Mouse (Mus musculus) liver, postnatal 0 days (tissue): ENCODE measurements around the gene Sstr5. TPM values are rescaled to one million over a fixed set of nuclear protein-coding genes. Genes with fewer than 3 reads are reported as not detected.

Experiments used
- ATAC-seq: fragments of 200-750 bp; cut with Nextera tagmentation; 2 replicates; pipeline ENCODE4 v1.8.0; 2017; ENCODE audit warnings: mild to moderate bottlenecking, moderate library complexity
- DNase-seq: peaks from one replicate; pipeline ENCODE4 v3.0.0-alpha.2; 2016
- H3K27ac ChIP-seq: fragments of 300-500 bp; sonication (generic); 2 replicates; pipeline ENCODE4 v1.5.1; 2014; ENCODE audit warnings: antibody characterized with exemption, moderate library complexity, mild to moderate bottlenecking, low read depth
- H3K27me3 ChIP-seq: fragments of 300-500 bp; sonication (generic); 2 replicates; pipeline ENCODE4 v1.6.1; 2014; ENCODE audit warnings: low read length, control low read depth, mixed read lengths; ENCODE audit not compliant: insufficient read depth
- H3K36me3 ChIP-seq: fragments of 300-500 bp; sonication (generic); replicated peaks from 2 replicates; pipeline ENCODE4 v1.6.1; 2014; ENCODE audit warnings: mild to moderate bottlenecking, control low read depth, low read length, moderate library complexity, mixed read lengths; ENCODE audit not compliant: insufficient read depth
- H3K4me1 ChIP-seq: fragments of 300-500 bp; sonication (generic); 2 replicates; pipeline ENCODE4 v1.6.1; 2014; ENCODE audit warnings: antibody characterized with exemption, mild to moderate bottlenecking, control low read depth; ENCODE audit not compliant: insufficient read depth
- H3K4me2 ChIP-seq: fragments of 300-500 bp; sonication (generic); 2 replicates; pipeline ENCODE4 v1.6.1; 2014; ENCODE audit warnings: low read depth, mild to moderate bottlenecking, low read length, moderate library complexity, mixed read lengths
- H3K4me3 ChIP-seq: fragments of 300-500 bp; sonication (generic); 2 replicates; pipeline ENCODE4 v1.5.1; 2014; ENCODE audit warnings: low read depth, low read length
- H3K9ac ChIP-seq: fragments of 300-500 bp; sonication (generic); replicated peaks from 2 replicates; pipeline ENCODE4 v1.6.1; 2014; ENCODE audit warnings: mild to moderate bottlenecking, moderate library complexity
- H3K9me3 ChIP-seq: fragments of 300-500 bp; sonication (generic); 2 replicates; pipeline ENCODE4 v1.6.1; 2016; ENCODE audit warnings: mild to moderate bottlenecking, control low read depth, low read length, mixed read lengths
- CTCF ChIP-seq: sonication (generic); IDR thresholded peaks from 2 replicates; pipeline ENCODE4 v1.5.1; 2016; ENCODE audit warnings: antibody characterized with exemption, low read depth
- EP300 ChIP-seq: IDR thresholded peaks from 2 replicates; pipeline ENCODE4 v1.6.1; 2016; ENCODE audit warnings: antibody characterized with exemption, low read depth, mild to moderate bottlenecking
- WGBS: fragments of 180-500 bp; shearing (Covaris S2); extraction: QIAGEN DNeasy Blood & Tissue Kit; methylation state at CpG from one replicate; pipeline ENCODE4 v1.1.7; 2014; ENCODE audit not compliant: insufficient replicate concordance; 5-methylcytosine and 5-hydroxymethylcytosine counted together
- polyA plus RNA-seq: library from polyadenylated mRNA; unstranded; fragments of >200 nt; fragmentation: Nextera tagmentation; extraction: Ambion mirVana; gene quantifications from 2 replicates; pipeline ENCODE4 v1.2.1, GENCODE M21; 2015

The Sstr5 gene
- not detected in 2 replicates for polyA plus RNA-seq

GRCm38 (mm10) chr17:25497013-25497412 lies at the start of gene Sstr5:
Gene Sstr5 (minus strand): TSS chr17:25497288.
- peak; percentile 28 for DNase-seq
- no peak for ATAC-seq
- H3K27me3 ChIP-seq = peaks cover 24% of the 10 kb centered on the region
- H3K9me3 ChIP-seq = no peaks in the 10 kb centered on the region
- TF ChIP-seq EP300 (no peak), CTCF (no peak)
- no peaks in the 10 kb centered on the region for H3K36me3 ChIP-seq
- no peak within 1 kb of the TSS for H3K4me3 ChIP-seq
- H3K9ac ChIP-seq = no peak within 1 kb of the TSS
- no peak within 1 kb of the TSS for H3K27ac ChIP-seq
- H3K4me2 ChIP-seq = no peak within 1 kb of the TSS
- no peaks in the 10 kb centered on the region for H3K4me1 ChIP-seq
- 3% methylated on average over 21 of the region's 28 CpGs for WGBS

GRCm38 (mm10) chr17:25541768-25542167 lies 44.7 kb upstream of the Sstr5 start:
- WGBS = 72% methylated on average over 4 of the region's 4 CpGs
- H3K4me3 ChIP-seq = no peak overlapping the region
- TF ChIP-seq EP300 = no peak
- TF ChIP-seq CTCF = no peak

GRCm38 (mm10) chr17:25540731-25541130 lies 43.6 kb upstream of the Sstr5 start:
- Histone ChIP-seq H3K27me3 (no peaks in the 10 kb centered on the region), H3K4me3 (no peak overlapping the region), H3K36me3 (no peaks in the 10 kb centered on the region), H3K4me1 (no peaks in the 10 kb centered on the region), H3K9ac (no peak overlapping the region), H3K9me3 (no peaks in the 10 kb centered on the region), H3K27ac (no peak overlapping the region), H3K4me2 (no peak overlapping the region)
- no peak for TF ChIP-seq EP300
- DNase-seq (no peak), ATAC-seq (no peak)
- WGBS = 46% methylated on average over 5 of the region's 5 CpGs

More at GRCm38 (mm10) chr17:25541768-25542167, 44.7 kb upstream of the Sstr5 start:
- Histone ChIP-seq H3K4me1 (no peaks in the 10 kb centered on the region), H3K9me3 (no peaks in the 10 kb centered on the region), H3K9ac (no peak overlapping the region), H3K4me2 (no peak overlapping the region), H3K36me3 (no peaks in the 10 kb centered on the region), H3K27me3 (no peaks in the 10 kb centered on the region), H3K27ac (no peak overlapping the region)
- ATAC-seq (no peak), DNase-seq (no peak)

GRCm38 (mm10) chr17:25538945-25539875 lies 42.1 kb upstream of the Sstr5 start:
- no peaks in the 10 kb centered on the region for H3K4me1 ChIP-seq
- no peak overlapping the region for H3K4me3 ChIP-seq
- H3K27me3 ChIP-seq = no peaks in the 10 kb centered on the region
- DNase-seq = no peak
- H3K9ac ChIP-seq = no peak overlapping the region
- WGBS = 54% methylated on average over 27 of the region's 27 CpGs
- H3K4me2 ChIP-seq = no peak overlapping the region
- H3K36me3 ChIP-seq = no peaks in the 10 kb centered on the region
- H3K27ac ChIP-seq = no peak overlapping the region
- ATAC-seq = no peak
- H3K9me3 ChIP-seq = no peaks in the 10 kb centered on the region
- TF ChIP-seq EP300 = no peak
- TF ChIP-seq CTCF = no peak

- no peak overlapping the region for H3K4me2 ChIP-seq
- H3K27me3 ChIP-seq = no peaks in the 10 kb centered on the region
- TF ChIP-seq EP300 = no peak
- no peak for TF ChIP-seq CTCF
- no peak overlapping the region for H3K4me3 ChIP-seq
- H3K4me1 ChIP-seq = no peaks in the 10 kb centered on the region
- ATAC-seq = no peak
- H3K27ac ChIP-seq = no peak overlapping the region
- H3K9ac ChIP-seq = no peak overlapping the region
- DNase-seq = no peak
- no peaks in the 10 kb centered on the region for H3K36me3 ChIP-seq
- H3K9me3 ChIP-seq = no peaks in the 10 kb centered on the region
- 56% methylated on average over 8 of the region's 8 CpGs for WGBS
These were observed 33.4 kb upstream of the Sstr5 start for GRCm38 (mm10) chr17:25530357-25531022.

GRCm38 (mm10) chr17:25522080-25522479 lies 25.0 kb upstream of the Sstr5 start:
- no peak for TF ChIP-seq EP300
- TF ChIP-seq CTCF = no peak
- Histone ChIP-seq H3K27me3 (no peaks in the 10 kb centered on the region), H3K4me3 (no peak overlapping the region), H3K4me2 (no peak overlapping the region), H3K9me3 (no peaks in the 10 kb centered on the region), H3K4me1 (no peaks in the 10 kb centered on the region), H3K27ac (no peak overlapping the region), H3K9ac (no peak overlapping the region), H3K36me3 (no peaks in the 10 kb centered on the region)
- 75% methylated on average over 12 of the region's 12 CpGs for WGBS
- DNase-seq = no peak
- no peak for ATAC-seq
